Mouse (Mus musculus): ENCODE measurements around the gene Serac1. TPM values are rescaled to one million over a fixed set of nuclear protein-coding genes. Genes with fewer than 3 reads are reported as not detected.

The Serac1 gene
- polyA plus RNA-seq, 1 experiment from 2014 or later = 7.9 TPM

- H3K4me3 ChIP-seq (ENCODE audit: low read depth, low read length) = no peak overlapping the region
- H3K4me1 ChIP-seq (ENCODE audit: control insufficient read depth, insufficient read depth, low read length) = peaks cover 18% of the 10 kb centered on the region
- H3K9ac ChIP-seq (ENCODE audit: low read length) = no peak overlapping the region
- no peak overlapping the region for H3K4me2 ChIP-seq
- no peak overlapping the region for H3K27ac ChIP-seq (ENCODE audit: low read depth, low read length)
- 78% methylated on average over 3 of the region's 3 CpGs for WGBS
- DNase-seq (ENCODE audit: low spot score, missing footprints) (no peak), ATAC-seq (ENCODE audit: low FRiP score) (no peak)
- H3K9me3 ChIP-seq (ENCODE audit: control insufficient read depth, low read length) = no peaks in the 10 kb centered on the region
- H3K36me3 ChIP-seq (ENCODE audit: control insufficient read depth, insufficient read depth, low read length) = no peaks in the 10 kb centered on the region
- H3K27me3 ChIP-seq (ENCODE audit: control insufficient read depth, insufficient read depth, low read length) = no peaks in the 10 kb centered on the region
These were observed 31.4 kb upstream of the Serac1 start for GRCm38 (mm10) chr17:6110956-6111355.

- Histone ChIP-seq H3K27me3 (ENCODE audit: control insufficient read depth, insufficient read depth, low read length) (no peaks in the 10 kb centered on the region; the same call in 1 of the 2 replicates), H3K9me3 (ENCODE audit: control insufficient read depth, low read length) (no peaks in the 10 kb centered on the region), H3K4me3 (ENCODE audit: low read depth, low read length) (peak overlapping the region; percentile 90), H3K4me2 (peak overlapping the region; percentile 78), H3K9ac (ENCODE audit: low read length) (peak overlapping the region; percentile 96), H3K27ac (ENCODE audit: low read depth, low read length) (no peak overlapping the region), H3K36me3 (ENCODE audit: control insufficient read depth, insufficient read depth, low read length) (no peaks in the 10 kb centered on the region), H3K4me1 (ENCODE audit: control insufficient read depth, insufficient read depth, low read length) (peaks cover 18% of the 10 kb centered on the region)
- no peak for ATAC-seq (ENCODE audit: low FRiP score)
- WGBS = 68% methylated on average over 7 of the region's 7 CpGs
- DNase-seq (ENCODE audit: low spot score, missing footprints) = no peak
These were observed 28.6 kb upstream of the Serac1 start for GRCm38 (mm10) chr17:6108175-6108574.

DNA sequence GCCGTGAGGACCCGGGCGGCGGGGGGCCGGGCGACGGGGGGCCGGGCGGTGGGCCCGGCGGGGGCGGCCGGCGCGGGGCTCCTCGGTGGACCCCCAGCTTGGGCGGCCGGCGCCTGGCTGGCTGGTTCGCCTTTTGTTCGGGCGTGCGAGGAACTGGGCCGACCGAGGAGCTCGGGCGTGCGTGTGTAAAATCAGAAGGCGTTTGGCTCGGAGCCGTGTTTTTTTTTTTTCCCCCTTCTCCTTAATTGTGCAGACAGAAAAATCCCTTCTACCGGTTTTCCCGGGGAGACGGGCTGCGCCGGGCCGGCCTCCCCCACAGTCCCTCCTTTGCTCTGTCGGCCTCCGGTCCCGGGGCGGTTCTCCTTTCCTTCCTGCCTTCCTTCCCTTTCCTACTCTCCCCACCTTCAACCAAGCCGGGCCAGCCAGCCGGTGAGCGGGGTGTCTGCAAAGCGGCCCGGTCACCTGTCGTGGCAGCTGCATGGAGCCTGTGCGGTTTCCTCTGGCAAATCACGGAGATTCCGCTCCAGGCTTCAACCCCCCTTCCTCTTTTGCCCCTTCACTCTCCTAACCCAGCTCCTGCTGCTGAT lies 27.6 kb upstream of the Serac1 start:
- peak overlapping the region; percentile 90 for H3K4me3 ChIP-seq (ENCODE audit: low read depth, low read length)
- H3K4me1 ChIP-seq (ENCODE audit: control insufficient read depth, insufficient read depth, low read length) = peaks cover 18% of the 10 kb centered on the region
- H3K27me3 ChIP-seq (ENCODE audit: control insufficient read depth, insufficient read depth, low read length) = no peaks in the 10 kb centered on the region; the same call in 1 of the 2 replicates
- H3K9ac ChIP-seq (ENCODE audit: low read length) = peak overlapping the region; percentile 96
- H3K9me3 ChIP-seq (ENCODE audit: control insufficient read depth, low read length) = no peaks in the 10 kb centered on the region
- H3K36me3 ChIP-seq (ENCODE audit: control insufficient read depth, insufficient read depth, low read length) = no peaks in the 10 kb centered on the region
- H3K27ac ChIP-seq (ENCODE audit: low read depth, low read length) = peak overlapping the region; percentile 91
- H3K4me2 ChIP-seq = peak overlapping the region; percentile 78
- peak; percentile 96 for DNase-seq (ENCODE audit: low spot score, missing footprints)
- peak; percentile 23; the same call in 1 of the 2 replicates for ATAC-seq (ENCODE audit: low FRiP score)
- under 1% methylated on average over 31 of the region's 50 CpGs for WGBS

DNA sequence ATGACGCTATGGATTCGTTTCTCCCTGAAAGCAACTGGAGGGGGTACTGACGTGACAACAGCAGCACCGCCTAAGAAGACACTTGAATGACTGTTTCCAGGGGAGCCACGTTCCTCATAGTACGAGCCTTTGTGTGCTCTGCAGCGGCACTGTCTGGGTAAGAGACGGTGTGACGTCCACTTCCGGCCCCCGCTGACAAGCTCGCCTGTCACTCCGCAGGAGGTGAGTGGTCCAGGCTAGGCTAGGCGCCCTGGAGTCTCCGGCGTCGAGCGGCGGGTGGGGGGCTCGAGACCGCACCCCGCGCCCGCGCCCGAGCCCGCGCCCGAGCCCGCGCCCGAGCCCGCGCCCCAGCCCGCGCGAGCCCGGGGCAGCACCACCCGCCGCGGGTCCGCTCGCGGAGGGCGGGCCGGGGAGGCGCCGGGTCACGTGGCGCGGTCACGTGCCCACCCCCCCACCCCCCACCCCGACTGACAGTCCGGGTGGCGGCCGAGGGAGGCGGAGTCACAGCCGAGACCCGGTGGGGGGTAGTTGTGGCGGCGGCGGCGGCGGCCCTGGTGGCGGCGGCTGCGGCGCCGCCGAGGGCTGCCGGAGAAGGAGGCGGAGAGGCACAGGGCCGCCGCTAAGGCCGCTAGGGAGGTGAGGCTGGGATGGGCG lies 26.9 kb upstream of the Serac1 start, which contains the start of gene Tulp4:
Gene Tulp4 (plus strand): TSS at position 77 of the 654 bp plus-strand sequence.
- peak within 1 kb of the TSS; percentile 78 for H3K4me2 ChIP-seq
- H3K27ac ChIP-seq (ENCODE audit: low read depth, low read length) = peak within 1 kb of the TSS; percentile 91
- peak within 1 kb of the TSS; percentile 96 for H3K9ac ChIP-seq (ENCODE audit: low read length)
- H3K4me1 ChIP-seq (ENCODE audit: control insufficient read depth, insufficient read depth, low read length) = peaks cover 18% of the 10 kb centered on the region
- peak within 1 kb of the TSS; percentile 90 for H3K4me3 ChIP-seq (ENCODE audit: low read depth, low read length)
- DNase-seq (ENCODE audit: low spot score, missing footprints) (peak; percentile 98), ATAC-seq (ENCODE audit: low FRiP score) (peak; percentile 99)
- no peaks in the 10 kb centered on the region for H3K9me3 ChIP-seq (ENCODE audit: control insufficient read depth, low read length)
- under 1% methylated on average over 48 of the region's 76 CpGs for WGBS
- H3K36me3 ChIP-seq (ENCODE audit: control insufficient read depth, insufficient read depth, low read length) = no peaks in the 10 kb centered on the region
- H3K27me3 ChIP-seq (ENCODE audit: control insufficient read depth, insufficient read depth, low read length) = no peaks in the 10 kb centered on the region; the same call in 1 of the 2 replicates

- H3K9me3 ChIP-seq (ENCODE audit: control insufficient read depth, low read length) = no peaks in the 10 kb centered on the region
- no peak for DNase-seq (ENCODE audit: low spot score, missing footprints)
- no peak for ATAC-seq (ENCODE audit: low FRiP score)
- no peak overlapping the region for H3K4me2 ChIP-seq
- no peaks in the 10 kb centered on the region; the same call in 1 of the 2 replicates for H3K27me3 ChIP-seq (ENCODE audit: control insufficient read depth, insufficient read depth, low read length)
- H3K27ac ChIP-seq (ENCODE audit: low read depth, low read length) = no peak overlapping the region
- no peaks in the 10 kb centered on the region for H3K36me3 ChIP-seq (ENCODE audit: control insufficient read depth, insufficient read depth, low read length)
- no peak overlapping the region for H3K9ac ChIP-seq (ENCODE audit: low read length)
- H3K4me1 ChIP-seq (ENCODE audit: control insufficient read depth, insufficient read depth, low read length) = peaks cover 9% of the 10 kb centered on the region
- 84% methylated on average over 6 of the region's 6 CpGs for WGBS
- no peak overlapping the region for H3K4me3 ChIP-seq (ENCODE audit: low read depth, low read length)
These were observed 24.0 kb upstream of the Serac1 start for GRCm38 (mm10) chr17:6103566-6103965.

DNA sequence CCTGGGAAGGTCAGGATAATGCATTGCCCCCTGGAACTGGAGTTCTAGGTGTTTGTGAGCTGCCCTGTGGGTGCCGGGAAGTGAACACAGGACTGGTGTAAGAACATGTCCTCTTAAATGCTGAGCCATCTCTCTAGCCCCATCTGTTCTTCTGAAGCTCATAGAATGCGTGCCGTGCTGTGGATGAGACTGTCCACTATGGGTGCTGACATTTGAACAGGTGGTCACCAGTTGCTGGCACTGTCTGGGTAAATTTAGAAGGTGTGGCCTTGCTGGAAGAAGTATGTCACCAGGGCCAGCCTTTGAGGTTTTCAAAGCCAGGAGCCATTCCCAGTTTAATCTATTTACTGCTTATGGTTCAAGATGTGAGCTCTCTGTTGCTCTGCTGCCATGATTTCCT lies 22.7 kb upstream of the Serac1 start:
- no peak for ATAC-seq (ENCODE audit: low FRiP score)
- no peaks in the 10 kb centered on the region for H3K4me1 ChIP-seq (ENCODE audit: control insufficient read depth, insufficient read depth, low read length)

DNA sequence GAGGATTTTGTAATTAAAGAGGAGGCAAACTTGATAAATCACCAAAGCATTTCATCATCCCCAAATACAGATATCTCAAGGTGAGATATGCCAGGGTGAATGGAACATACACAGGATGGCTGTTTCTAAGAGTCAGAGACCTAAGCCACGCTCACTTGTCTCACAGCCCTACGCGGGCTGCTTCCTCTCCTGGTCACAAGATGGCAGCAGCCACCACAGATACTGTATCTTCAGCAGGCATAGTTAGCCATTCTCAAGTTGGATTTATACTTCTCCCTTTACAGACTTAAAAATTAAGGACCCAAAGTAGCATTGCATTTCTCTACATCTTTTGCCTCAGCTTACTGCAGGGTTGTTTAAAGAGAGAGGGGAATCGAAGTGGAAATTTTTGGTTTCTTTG lies 18.3 kb upstream of the Serac1 start:
- no peak for ATAC-seq (ENCODE audit: low FRiP score)
- H3K4me3 ChIP-seq (ENCODE audit: low read depth, low read length) = no peak overlapping the region
- no peaks in the 10 kb centered on the region for H3K4me1 ChIP-seq (ENCODE audit: control insufficient read depth, insufficient read depth, low read length)
- H3K9me3 ChIP-seq (ENCODE audit: control insufficient read depth, low read length) = no peaks in the 10 kb centered on the region
- DNase-seq (ENCODE audit: low spot score, missing footprints) = peak; percentile 93
- no peak overlapping the region for H3K9ac ChIP-seq (ENCODE audit: low read length)
- H3K27ac ChIP-seq (ENCODE audit: low read depth, low read length) = no peak overlapping the region
- H3K36me3 ChIP-seq (ENCODE audit: control insufficient read depth, insufficient read depth, low read length) = no peaks in the 10 kb centered on the region
- no peaks in the 10 kb centered on the region for H3K27me3 ChIP-seq (ENCODE audit: control insufficient read depth, insufficient read depth, low read length)
- H3K4me2 ChIP-seq = no peak overlapping the region
- 33% methylated on average over 4 of the region's 4 CpGs for WGBS

More for the DNA sequence above, 22.7 kb upstream of the Serac1 start:
- no peak overlapping the region for H3K27ac ChIP-seq (ENCODE audit: low read depth, low read length)
- WGBS = 94% methylated on average over 3 of the region's 3 CpGs
- no peak overlapping the region for H3K4me2 ChIP-seq
- DNase-seq (ENCODE audit: low spot score, missing footprints) = no peak
- H3K27me3 ChIP-seq (ENCODE audit: control insufficient read depth, insufficient read depth, low read length) = no peaks in the 10 kb centered on the region; the same call in 1 of the 2 replicates
- H3K9ac ChIP-seq (ENCODE audit: low read length) = no peak overlapping the region
- no peak overlapping the region for H3K4me3 ChIP-seq (ENCODE audit: low read depth, low read length)
- no peaks in the 10 kb centered on the region for H3K9me3 ChIP-seq (ENCODE audit: control insufficient read depth, low read length)
- no peaks in the 10 kb centered on the region for H3K36me3 ChIP-seq (ENCODE audit: control insufficient read depth, insufficient read depth, low read length)

DNA sequence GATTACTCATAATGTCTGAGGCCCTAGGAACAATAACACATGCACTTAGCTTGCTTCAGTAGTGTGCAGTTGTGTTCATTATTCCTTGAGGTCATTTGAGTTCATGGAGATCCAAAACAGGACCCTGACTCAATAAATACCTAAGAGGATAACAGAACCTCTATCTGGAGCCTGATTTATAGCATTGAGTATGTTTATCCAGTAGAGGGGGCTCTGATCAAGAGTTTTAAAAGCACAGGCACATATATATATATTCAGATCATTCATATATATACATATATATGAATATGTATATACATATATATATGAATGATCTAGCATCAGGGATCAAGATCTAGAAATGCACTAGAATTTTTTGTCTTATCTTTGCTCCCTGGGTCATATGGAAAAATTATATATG lies 16.0 kb upstream of the Serac1 start:
- no peaks in the 10 kb centered on the region for H3K9me3 ChIP-seq (ENCODE audit: control insufficient read depth, low read length)
- ATAC-seq (ENCODE audit: low FRiP score) (no peak), DNase-seq (ENCODE audit: low spot score, missing footprints) (no peak)
- no peaks in the 10 kb centered on the region for H3K36me3 ChIP-seq (ENCODE audit: control insufficient read depth, insufficient read depth, low read length)
- no peaks in the 10 kb centered on the region for H3K4me1 ChIP-seq (ENCODE audit: control insufficient read depth, insufficient read depth, low read length)
- H3K4me3 ChIP-seq (ENCODE audit: low read depth, low read length) = no peak overlapping the region
- H3K4me2 ChIP-seq = no peak overlapping the region
- no peaks in the 10 kb centered on the region for H3K27me3 ChIP-seq (ENCODE audit: control insufficient read depth, insufficient read depth, low read length)
- no peak overlapping the region for H3K27ac ChIP-seq (ENCODE audit: low read depth, low read length)
- no peak overlapping the region for H3K9ac ChIP-seq (ENCODE audit: low read length)

- H3K9me3 ChIP-seq (ENCODE audit: control insufficient read depth, low read length) = no peaks in the 10 kb centered on the region
- H3K4me1 ChIP-seq (ENCODE audit: control insufficient read depth, insufficient read depth, low read length) = no peaks in the 10 kb centered on the region
- DNase-seq (ENCODE audit: low spot score, missing footprints) (no peak), ATAC-seq (ENCODE audit: low FRiP score) (no peak)
- H3K27me3 ChIP-seq (ENCODE audit: control insufficient read depth, insufficient read depth, low read length) = no peaks in the 10 kb centered on the region
- no peak overlapping the region for H3K4me3 ChIP-seq (ENCODE audit: low read depth, low read length)
- H3K9ac ChIP-seq (ENCODE audit: low read length) = no peak overlapping the region
- H3K4me2 ChIP-seq = no peak overlapping the region
- H3K36me3 ChIP-seq (ENCODE audit: control insufficient read depth, insufficient read depth, low read length) = no peaks in the 10 kb centered on the region
- WGBS = 93% methylated on average over 6 of the region's 6 CpGs
- H3K27ac ChIP-seq (ENCODE audit: low read depth, low read length) = no peak overlapping the region
These were observed 12.1 kb upstream of the Serac1 start for GRCm38 (mm10) chr17:6091604-6092003.

All from midbrain, embryonic 11.5 days (tissue).